In genomic region chr2:26315072-26315924, GRCm38 (mm10) we compare ENCODE assay signal across 8 mouse cellular contexts. TPM values are rescaled to one million over a fixed set of nuclear protein-coding genes. Genes with fewer than 3 reads are reported as not detected.
DNase-seq lines count a peak whose midpoint lies in the region; ATAC-seq and TF ChIP-seq lines count a peak whose summit lies in the region.

Gpsm1 (plus strand) TSS chr2:26315515.

- H3K9ac ChIP-seq in intestine, embryonic 15.5 days = peak within 1 kb of the TSS; percentile 92
- peak within 1 kb of the TSS; percentile 93 for H3K9ac ChIP-seq in limb, embryonic 11.5 days (ENCODE audit: low read length)
- peak within 1 kb of the TSS; percentile 97 for H3K9ac ChIP-seq in midbrain, embryonic 12.5 days (replicated peaks)

- 0 out of 2 replicates have a peak, but pooled peaks have one; percentile 49 for TF ChIP-seq POLR2A in cortical plate, adult 2 months (IDR thresholded peaks at IDR 0.05; ENCODE audit: extremely low read depth, insufficient read depth, low read length)
- peak; percentile 35; the same call in 1 of the 2 replicates for TF ChIP-seq POLR2A in small intestine, adult 2 months (IDR thresholded peaks at IDR 0.05; ENCODE audit: low read depth, low read length)

- DNase-seq in adrenal gland, adult (ENCODE audit: inconsistent age in 2 of 2, low spot score in 1 of 2) = peak; percentile 90 to 93
- DNase-seq in gastrocnemius, postnatal 4 days (ENCODE audit: low spot score in 2 of 2) = peak; percentile 72 to 87
- DNase-seq in limb, embryonic 11.5 days (ENCODE audit: low spot score) = peak; percentile 92
- DNase-seq in c-Kit-positive CD71-positive TER-119-positive erythroid progenitor cells, embryonic 14.5 days (ENCODE audit: low spot score) = no peak

- peak within 1 kb of the TSS; percentile 48 for H3K27ac ChIP-seq in cortical plate, adult 2 months (ENCODE audit: insufficient read depth, low read length)
- peak within 1 kb of the TSS; percentile 92 for H3K27ac ChIP-seq in intestine, embryonic 15.5 days
- peak within 1 kb of the TSS; percentile 94 for H3K27ac ChIP-seq in limb, embryonic 11.5 days (replicated peaks; ENCODE audit: low read depth, low read length)
- H3K27ac ChIP-seq in midbrain, embryonic 12.5 days (replicated peaks) = peak within 1 kb of the TSS; percentile 96
- peak within 1 kb of the TSS; percentile 35 for H3K27ac ChIP-seq in small intestine, adult 2 months (ENCODE audit: insufficient read depth, low read depth, low read length)

- no peaks in the 10 kb centered on the region for H3K36me3 ChIP-seq in intestine, embryonic 15.5 days
- H3K36me3 ChIP-seq in limb, embryonic 11.5 days (ENCODE audit: control insufficient read depth, insufficient read depth, low read length) = no peaks in the 10 kb centered on the region; the same call in 1 of the 2 replicates
- 0 out of 2 replicates have a peak, but pooled peaks cover 9% of the 10 kb centered on the region for H3K36me3 ChIP-seq in midbrain, embryonic 12.5 days
- no peaks in the 10 kb centered on the region for H3K36me3 ChIP-seq in small intestine, adult 2 months (ENCODE audit: control insufficient read depth, insufficient read depth, low read length)

- peak; percentile 90 for ATAC-seq in intestine, embryonic 15.5 days
- peak; percentile 81 for ATAC-seq in limb, embryonic 11.5 days (ENCODE audit: insufficient number of reproducible peaks, low FRiP score, low TSS enrichment, low read depth)
- peak; percentile 90 for ATAC-seq in midbrain, embryonic 12.5 days (ENCODE audit: low FRiP score, low read depth)

- peak within 1 kb of the TSS; percentile 80 for H3K4me3 ChIP-seq in cortical plate, adult 2 months (ENCODE audit: insufficient read depth, low read length)
- H3K4me3 ChIP-seq in intestine, embryonic 15.5 days (replicated peaks) = peak within 1 kb of the TSS; percentile 74
- H3K4me3 ChIP-seq in limb, embryonic 11.5 days (ENCODE audit: low read depth, low read length) = peak within 1 kb of the TSS; percentile 94
- peak within 1 kb of the TSS; percentile 90 for H3K4me3 ChIP-seq in midbrain, embryonic 12.5 days
- peak within 1 kb of the TSS; percentile 74 for H3K4me3 ChIP-seq in small intestine, adult 2 months (ENCODE audit: low read depth, low read length)

- H3K4me1 ChIP-seq in cortical plate, adult 2 months (ENCODE audit: control insufficient read depth, insufficient read depth, low read length) = peaks cover 7% of the 10 kb centered on the region
- H3K4me1 ChIP-seq in intestine, embryonic 15.5 days (replicated peaks) = peaks cover 37% of the 10 kb centered on the region
- peaks cover 28% of the 10 kb centered on the region for H3K4me1 ChIP-seq in limb, embryonic 11.5 days (ENCODE audit: control insufficient read depth, insufficient read depth, low read length)
- peaks cover 50% of the 10 kb centered on the region for H3K4me1 ChIP-seq in midbrain, embryonic 12.5 days
- no peaks in the 10 kb centered on the region; the same call in none of the 2 replicates for H3K4me1 ChIP-seq in small intestine, adult 2 months (ENCODE audit: control insufficient read depth, insufficient read depth, insufficient read length, low read length)

- H3K9me3 ChIP-seq in intestine, embryonic 15.5 days = no peaks in the 10 kb centered on the region
- no peaks in the 10 kb centered on the region for H3K9me3 ChIP-seq in limb, embryonic 11.5 days (ENCODE audit: control insufficient read depth, low read length)
- no peaks in the 10 kb centered on the region for H3K9me3 ChIP-seq in midbrain, embryonic 12.5 days

- H3K27me3 ChIP-seq in intestine, embryonic 15.5 days (replicated peaks) = no peaks in the 10 kb centered on the region
- H3K27me3 ChIP-seq in limb, embryonic 11.5 days (ENCODE audit: control insufficient read depth, insufficient read depth, low read length) = no peaks in the 10 kb centered on the region
- no peaks in the 10 kb centered on the region for H3K27me3 ChIP-seq in midbrain, embryonic 12.5 days
- H3K27me3 ChIP-seq in small intestine, adult 2 months (ENCODE audit: control insufficient read depth, insufficient read depth, low read length) = no peaks in the 10 kb centered on the region

- TF ChIP-seq CTCF in cortical plate, adult 2 months (IDR thresholded peaks at IDR 0.05; ENCODE audit: extremely low read depth, insufficient read depth, low read length) = no peak
- no peak for TF ChIP-seq CTCF in small intestine, adult 2 months (IDR thresholded peaks at IDR 0.05; ENCODE audit: extremely low read depth, insufficient read length, insufficient replicate concordance, low read depth, low read length)

- peak within 1 kb of the TSS; percentile 77 for H3K4me2 ChIP-seq in intestine, embryonic 15.5 days (replicated peaks)
- peak within 1 kb of the TSS; percentile 75 for H3K4me2 ChIP-seq in limb, embryonic 11.5 days (ENCODE audit: low read depth, severe bottlenecking)
- peak within 1 kb of the TSS; percentile 84 for H3K4me2 ChIP-seq in midbrain, embryonic 12.5 days (replicated peaks)

- under 1% methylated on average over 60 of the region's 66 CpGs for WGBS in intestine, embryonic 15.5 days
- WGBS in limb, embryonic 11.5 days = under 1% methylated on average over 60 of the region's 66 CpGs
- WGBS in midbrain, embryonic 12.5 days = under 1% methylated on average over 53 of the region's 66 CpGs
- WGBS in small intestine, adult 2 months = under 1% methylated on average over 66 of the region's 66 CpGs

RNA-seq across cellular contexts. Expression of gene Gpsm1, which starts in this region (rescaled TPM):
- polyA plus RNA-seq in cortical plate, adult 2 months (2012; rRNA removed) = 45.3 and 49.2 TPM in 2 replicates
- total RNA-seq in gastrocnemius, postnatal 4 days (2021) = 10 to 100 TPM; 24.1 to 28.1 TPM
- polyA plus RNA-seq in intestine, embryonic 15.5 days (2015; fragmentation: Nextera tagmentation; extraction: Ambion mirVana) = 26.7 and 26.8 TPM in 2 replicates
- polyA plus RNA-seq in limb, embryonic 11.5 days (2014; fragmentation: Nextera tagmentation; extraction: Ambion mirVana) = 37.4 and 47.1 TPM in 2 replicates
- 128 and 129 TPM in 2 replicates for polyA plus RNA-seq in midbrain, embryonic 12.5 days (2016; fragmentation: Nextera tagmentation; extraction: Ambion mirVana)
- polyA plus RNA-seq in small intestine, adult 2 months (2012; rRNA removed) = 7.1 and 8.1 TPM in 2 replicates

Comparison
In these comparisons a context has a peak if more than half of its experiments do, and no peak if none do; other contexts are left out.
1. H3K27ac ChIP-seq: peak in every context shown above with its lines; median percentile 96 in midbrain, embryonic 12.5 days; 94 in limb, embryonic 11.5 days; 92 in intestine, embryonic 15.5 days; 48 in cortical plate, adult 2 months; 35 in small intestine, adult 2 months.